ENCODE assay signal across 11 mouse cellular contexts in genomic region chr2:49840573-49840972, GRCm38 (mm10). TPM values are rescaled to one million over a fixed set of nuclear protein-coding genes. Genes with fewer than 3 reads are reported as not detected.
A peak's percentile ranks its signal among the peaks of the same experiment; 100 is the strongest.
DNase-seq lines count a peak whose midpoint lies in the region; ATAC-seq lines count a peak whose summit lies in the region.
"Had no signal": no experiment of that assay in that cellular context is flagged by ENCODE, and none has a peak within 500 bp of the region (broad histone marks: within the 10 kb centered on the region; RNA-seq: fewer than 3 reads in every experiment).

No protein-coding gene starts in this region.

- no peak overlapping the region for H3K4me2 ChIP-seq in hindbrain, embryonic 14.5 days (replicated peaks)
- H3K4me2 ChIP-seq in stomach, embryonic 15.5 days = no peak overlapping the region
- H3K4me2 ChIP-seq: neural tube, embryonic 12.5 days had no signal

- H3K9ac ChIP-seq in hindbrain, embryonic 14.5 days = no peak overlapping the region
- H3K9ac ChIP-seq in stomach, embryonic 15.5 days = no peak overlapping the region
- H3K9ac ChIP-seq: neural tube, embryonic 12.5 days had no signal

- ATAC-seq in hindbrain, embryonic 14.5 days (ENCODE audit: low FRiP score) = peak; percentile 66
- 0 out of 2 replicates have a peak, but pooled peaks have one; percentile 35 for ATAC-seq in stomach, embryonic 15.5 days (ENCODE audit: insufficient read depth, low FRiP score, low read depth)
- ATAC-seq in inflammation-experienced regulatory T-cells, adult 6 months = no peak

- no peaks in the 10 kb centered on the region for H3K9me3 ChIP-seq in hindbrain, embryonic 14.5 days (ENCODE audit: control insufficient read depth, low read length)
- no peaks in the 10 kb centered on the region for H3K9me3 ChIP-seq in hindbrain, embryonic 10.5 days
- no peaks in the 10 kb centered on the region for H3K9me3 ChIP-seq in stomach, embryonic 15.5 days
- H3K9me3 ChIP-seq: neural tube, embryonic 12.5 days had no signal

- H3K36me3 ChIP-seq in hindbrain, embryonic 14.5 days (replicated peaks; ENCODE audit: control insufficient read depth, insufficient read depth) = no peaks in the 10 kb centered on the region
- H3K36me3 ChIP-seq in hindbrain, embryonic 10.5 days = no peaks in the 10 kb centered on the region
- no peaks in the 10 kb centered on the region for H3K36me3 ChIP-seq in stomach, embryonic 15.5 days
- H3K36me3 ChIP-seq: G1E; neural tube, embryonic 12.5 days had no signal

- no peaks in the 10 kb centered on the region for H3K27me3 ChIP-seq in hindbrain, embryonic 14.5 days (ENCODE audit: control insufficient read depth, insufficient read depth, low read length)
- H3K27me3 ChIP-seq in hindbrain, embryonic 10.5 days (ENCODE audit: insufficient read depth, poor library complexity, severe bottlenecking) = no peaks in the 10 kb centered on the region
- H3K27me3 ChIP-seq in stomach, embryonic 15.5 days (replicated peaks) = no peaks in the 10 kb centered on the region
- H3K27me3 ChIP-seq: neural tube, embryonic 12.5 days had no signal

- H3K4me1 ChIP-seq in hindbrain, embryonic 14.5 days (replicated peaks; ENCODE audit: control insufficient read depth, insufficient read depth, low read length) = 0 out of 2 replicates have a peak, but pooled peaks cover 11% of the 10 kb centered on the region
- H3K4me1 ChIP-seq in hindbrain, embryonic 10.5 days (replicated peaks) = peaks cover 23% of the 10 kb centered on the region
- no peaks in the 10 kb centered on the region for H3K4me1 ChIP-seq in stomach, embryonic 15.5 days

- peak; percentile 33 for DNase-seq in hindbrain, embryonic 14.5 days (ENCODE audit: low spot score)
- no peak for DNase-seq in hindbrain, embryonic 10.5 days (ENCODE audit: low spot score)
- DNase-seq in adrenal gland, postnatal 36 days = peak; percentile 23 to 39
- DNase-seq in heart, adult 8-10 months (ENCODE audit: low spot score) = peak; percentile 6
- DNase-seq in kidney, postnatal 14 days = peak; percentile 61
- no peak for DNase-seq in right cerebral cortex, postnatal 14 days

- H3K4me3 ChIP-seq in hindbrain, embryonic 14.5 days (replicated peaks; ENCODE audit: low read length) = no peak overlapping the region
- no peak overlapping the region for H3K4me3 ChIP-seq in hindbrain, embryonic 10.5 days
- no peak overlapping the region for H3K4me3 ChIP-seq in stomach, embryonic 15.5 days (replicated peaks)
- H3K4me3 ChIP-seq: erythroblast, embryonic 14.5 days; neural tube, embryonic 12.5 days had no signal

- WGBS in hindbrain, embryonic 14.5 days = 52% methylated on average over 6 of the region's 6 CpGs
- 56% methylated on average over 6 of the region's 6 CpGs for WGBS in hindbrain, embryonic 10.5 days
- 25% methylated on average over 6 of the region's 6 CpGs for WGBS in stomach, embryonic 15.5 days

- no peak overlapping the region for H3K27ac ChIP-seq in hindbrain, embryonic 14.5 days
- H3K27ac ChIP-seq in hindbrain, embryonic 10.5 days = no peak overlapping the region
- no peak overlapping the region for H3K27ac ChIP-seq in stomach, embryonic 15.5 days
- H3K27ac ChIP-seq: neural tube, embryonic 12.5 days had no signal

RNA-seq across cellular contexts. Expression of gene Lypd6b, which starts 53.1 kb away (rescaled TPM):
- 14.6 and 16.7 TPM in 2 replicates for polyA plus RNA-seq in hindbrain, embryonic 14.5 days (2014; fragmentation: Nextera tagmentation; extraction: Ambion mirVana)
- polyA plus RNA-seq in hindbrain, embryonic 10.5 days (2016; fragmentation: Nextera tagmentation; extraction: Ambion mirVana) = 1.6 and 1.8 TPM in 2 replicates
- under 1 TPM in 1 of 2 experiments, not detected in 1; 0.86 TPM for total RNA-seq in adrenal gland, postnatal 36 days (2021)
- under 1 TPM in 2 of 4 experiments, not detected in 2; 0.11 to 0.12 TPM for total RNA-seq in heart, adult 8-10 months (2022)
- polyA plus RNA-seq in stomach, embryonic 15.5 days (2015; fragmentation: Nextera tagmentation; extraction: Ambion mirVana) = 18.0 and 18.1 TPM in 2 replicates
- polyA plus RNA-seq in inflammation-experienced regulatory T-cells, adult 6 months (2017; shearing (Covaris generic)) = under 1 TPM; 0.34 to 0.82 (median 0.44) TPM
- polyA plus RNA-seq: erythroblast, embryonic 14.5 days; G1E had no signal

Comparison
In these comparisons a context has a peak if more than half of its experiments do, and no peak if none do; other contexts are left out.
1. DNase-seq: peak in hindbrain, embryonic 14.5 days (single experiment), adrenal gland, postnatal 36 days (2 of 2), heart, adult 8-10 months (single experiment) and kidney, postnatal 14 days (single experiment); none in hindbrain, embryonic 10.5 days (single experiment) and right cerebral cortex, postnatal 14 days (single experiment).